Mouse (Mus musculus) CH12.LX (cell line): ENCODE results near the gene Scand1. TPM values are rescaled to one million over a fixed set of nuclear protein-coding genes. Genes with fewer than 3 reads are reported as not detected.

Experiments used
- DNase-seq: peaks from one replicate; pipeline ENCODE4 v3.0.0-alpha.2; 2013; ENCODE audit errors: extremely low read depth
- H3K27ac ChIP-seq: 2 replicates; pipeline ENCODE4 v1.5.1; 2012; ENCODE audit warnings: low read depth, mild to moderate bottlenecking, control low read depth, moderate library complexity; ENCODE audit not compliant: insufficient read depth
- H3K27me3 ChIP-seq: replicated peaks from 2 replicates; pipeline ENCODE3; 2012; ENCODE audit warnings: inconsistent platforms
- H3K36me3 ChIP-seq, 2 experiments: replicated peaks in 1 of 2; 2 replicates each; pipeline versions ENCODE3 to v1.6.1; 2012; ENCODE audit warnings: inconsistent platforms in 1 of 2, low read length in 1 of 2, mild to moderate bottlenecking in 1 of 2, mixed read lengths in 1 of 2, moderate library complexity in 1 of 2; ENCODE audit not compliant: control insufficient read depth in 1 of 2, insufficient read depth in 1 of 2
- H3K4me1 ChIP-seq, 2 experiments: 2 replicates each; pipeline ENCODE4 v1.6.1; 2012; ENCODE audit warnings: inconsistent platforms in 1 of 2, moderate library complexity in 1 of 2; ENCODE audit not compliant: insufficient read depth in 2 of 2, control insufficient read depth in 1 of 2
- H3K4me2 ChIP-seq: 2 replicates; pipeline ENCODE4 v1.6.1; 2012; ENCODE audit warnings: low read depth, mild to moderate bottlenecking, control low read depth; ENCODE audit not compliant: poor library complexity, insufficient read depth, severe bottlenecking
- H3K4me3 ChIP-seq, 3 experiments: fragments of 150-350 bp in 1 of 3; sonication (generic) in 1 of 3; replicated peaks in 1 of 3; 2 replicates each; pipeline versions ENCODE3 to v1.5.1; 2011 to 2012; ENCODE audit warnings: low read depth in 2 of 3, low read length in 2 of 3, mild to moderate bottlenecking in 2 of 3, moderate library complexity in 2 of 3, control low read depth in 1 of 3, improper control_type of control experiment in 1 of 3, inconsistent platforms in 1 of 3, mixed read lengths in 1 of 3; ENCODE audit not compliant: poor library complexity in 1 of 3
- H3K79me2 ChIP-seq: replicated peaks from 2 replicates; pipeline ENCODE4 v1.6.1; 2012; ENCODE audit warnings: mild to moderate bottlenecking, moderate library complexity; ENCODE audit not compliant: control insufficient read depth, poor library complexity, insufficient read depth, severe bottlenecking; ENCODE audit errors: extremely low read depth
- H3K9ac ChIP-seq: 2 replicates; pipeline ENCODE4 v1.6.1; 2012; ENCODE audit warnings: low read depth, mild to moderate bottlenecking, control low read depth, moderate library complexity; ENCODE audit not compliant: insufficient read depth
- H3K9me3 ChIP-seq: replicated peaks from 2 replicates; pipeline ENCODE3; 2012; ENCODE audit warnings: low read length, inconsistent platforms, mixed read lengths
- BHLHE40 ChIP-seq: IDR thresholded peaks from 2 replicates; pipeline ENCODE4 v1.6.1; 2011; ENCODE audit warnings: mild to moderate bottlenecking, low read depth, low read length, improper control_type of control experiment
- CTCF ChIP-seq, 2 experiments: IDR thresholded peaks in 1 of 2; conservative IDR thresholded peaks in 1 of 2; 2 replicates each; pipeline ENCODE4 v1.5.1; 2011 to 2012; ENCODE audit warnings: low read depth in 2 of 2, low read length in 2 of 2, improper control_type of control experiment in 1 of 2, inconsistent platforms in 1 of 2, mild to moderate bottlenecking in 1 of 2, moderate library complexity in 1 of 2
- E2F4 ChIP-seq: IDR thresholded peaks from 2 replicates; pipeline ENCODE4 v1.6.1; 2011; ENCODE audit warnings: low read depth, low read length, improper control_type of control experiment; ENCODE audit not compliant: insufficient replicate concordance
- ELF1 ChIP-seq: IDR thresholded peaks from 2 replicates; pipeline ENCODE4 v1.6.1; 2014; ENCODE audit warnings: low read depth, mild to moderate bottlenecking, inconsistent platforms, low read length, improper control_type of control experiment
- EP300 ChIP-seq: IDR thresholded peaks from 2 replicates; pipeline ENCODE4 v1.6.1; 2011; ENCODE audit warnings: low read length, improper control_type of control experiment
- JUN ChIP-seq: IDR thresholded peaks from 2 replicates; pipeline ENCODE4 v1.6.1; 2011; ENCODE audit warnings: low read depth, mild to moderate bottlenecking, low read length, improper control_type of control experiment, moderate library complexity; ENCODE audit not compliant: insufficient read depth
- JUND ChIP-seq: conservative IDR thresholded peaks from 2 replicates; pipeline ENCODE4 v1.6.1; 2011; ENCODE audit warnings: low read depth, low read length, improper control_type of control experiment
- MAX ChIP-seq: IDR thresholded peaks from 2 replicates; pipeline ENCODE4 v1.6.1; 2011; ENCODE audit warnings: low read length, improper control_type of control experiment
- MAZ ChIP-seq: IDR thresholded peaks from 2 replicates; pipeline ENCODE4 v1.6.1; 2012; ENCODE audit warnings: low read depth, mild to moderate bottlenecking, inconsistent platforms, low read length, improper control_type of control experiment, moderate library complexity
- MXI1 ChIP-seq: IDR thresholded peaks from 2 replicates; pipeline ENCODE4 v1.6.1; 2011; ENCODE audit warnings: mild to moderate bottlenecking, low read depth, low read length, improper control_type of control experiment
- NRF1 ChIP-seq: IDR thresholded peaks from 2 replicates; pipeline ENCODE4 v1.6.1; 2014; ENCODE audit warnings: low read depth, mild to moderate bottlenecking, inconsistent platforms, low read length, improper control_type of control experiment, moderate library complexity
- PAX5 ChIP-seq: IDR thresholded peaks from 2 replicates; pipeline ENCODE4 v1.6.1; 2012; ENCODE audit warnings: low read length, inconsistent platforms, mixed read lengths
- POLR2A ChIP-seq: IDR thresholded peaks from 2 replicates; pipeline ENCODE4 v1.6.1; 2011; ENCODE audit warnings: low read depth, mild to moderate bottlenecking, improper control_type of control experiment, low read length
- RAD21 ChIP-seq: IDR thresholded peaks from 2 replicates; pipeline ENCODE4 v1.6.1; 2011; ENCODE audit warnings: low read depth, mild to moderate bottlenecking, low read length, improper control_type of control experiment, moderate library complexity
- SMC3 ChIP-seq: IDR thresholded peaks from 2 replicates; pipeline ENCODE4 v1.6.1; 2011; ENCODE audit warnings: low read depth, low read length, improper control_type of control experiment
- UBTF ChIP-seq: IDR thresholded peaks from 2 replicates; pipeline ENCODE4 v1.6.1; 2012; ENCODE audit warnings: low read depth, mild to moderate bottlenecking, inconsistent platforms, low read length, improper control_type of control experiment, moderate library complexity
- USF1 ChIP-seq: IDR thresholded peaks from 2 replicates; pipeline ENCODE4 v1.6.1; 2014; ENCODE audit warnings: low read depth, mild to moderate bottlenecking, inconsistent platforms, low read length, improper control_type of control experiment
- ZKSCAN1 ChIP-seq: IDR thresholded peaks from 2 replicates; pipeline ENCODE4 v1.6.1; 2012; ENCODE audit warnings: low read depth, inconsistent platforms, low read length, improper control_type of control experiment, borderline replicate concordance
- ZMIZ1 ChIP-seq: IDR thresholded peaks from 2 replicates; pipeline ENCODE4 v1.6.1; 2012; ENCODE audit warnings: low read depth, mild to moderate bottlenecking, inconsistent platforms, low read length, improper control_type of control experiment
- ZNF384 ChIP-seq: IDR thresholded peaks from 2 replicates; pipeline ENCODE4 v1.6.1; 2012; ENCODE audit warnings: low read depth, low read length, improper control_type of control experiment, inconsistent platforms
- dilution Hi-C: fragments of 300-500 bp; cut with MboI; formaldehyde crosslinking; loops from 2 replicates; pipeline ENCODE4 v1.14.3; 2020; ENCODE audit warnings: low sequenced_read_pairs; ENCODE audit not compliant: extremely low pct_unique_long_range_greater_than_20kb, extremely low pct_ligation_motif_present
- in situ Hi-C: fragments of 300-500 bp; cut with MboI; formaldehyde crosslinking; loops from 3 replicates; pipeline ENCODE4 v1.14.3; 2019; ENCODE audit warnings: low sequenced_read_pairs, low pct_ligation_motif_present, low pct_unique_long_range_greater_than_20kb, mixed read lengths
- polyA plus RNA-seq: library from polyadenylated mRNA; unstranded; fragments of >175 nt; gene quantifications from 2 replicates; pipeline ENCODE4 v1.2.1, GENCODE M21; 2012; ENCODE audit warnings: low read depth; ENCODE audit not compliant: insufficient read length
- total RNA-seq, 2 experiments: library from RNA; depleted of rRNA; stranded (reverse); fragments of 300-350 nt in 1 of 2; fragments of >200 nt in 1 of 2; gene quantifications; 2 replicates each; pipeline ENCODE4 v1.2.3; 2012 to 2014

The Scand1 gene
- total and polyA plus RNA-seq, 3 experiments, result 48.5 to 86.6 (median 72.6) TPM

DNA sequence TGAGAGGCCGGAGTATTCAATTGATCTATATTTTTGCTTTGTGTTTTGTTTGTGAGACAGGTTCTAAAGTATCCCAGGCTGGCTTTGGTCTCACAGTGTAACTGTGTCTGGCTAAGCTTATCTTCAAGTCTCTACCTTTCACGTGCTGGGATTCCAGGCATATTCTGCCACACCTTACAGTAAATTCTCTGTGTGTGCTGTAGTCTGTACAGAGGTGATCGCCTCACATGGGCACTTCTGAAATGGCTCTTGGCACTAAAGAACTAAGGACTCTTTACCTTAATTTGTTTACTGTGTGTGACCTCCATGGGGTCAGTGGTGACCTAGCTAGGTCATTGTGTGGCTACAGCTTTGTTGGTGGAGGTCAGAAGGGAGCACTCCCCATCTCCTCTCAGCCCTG is 16.3 kb downstream of the Scand1 start:
- Histone ChIP-seq H3K4me1 (peaks cover 4 to 55% of the 10 kb centered on the region in 2 experiments; a peak in 3 of 4 replicates), H3K36me3 (peaks cover 52 to 78% of the 10 kb centered on the region in 2 experiments)
- dilution Hi-C loops, result no loop called here
- TF ChIP-seq PAX5, result no peak
- TF ChIP-seq EP300, result no peak
- TF ChIP-seq BHLHE40, result no peak
- no peak for TF ChIP-seq USF1
- no peak for TF ChIP-seq SMC3
- TF ChIP-seq, all 38 proteins: peak for 0
- Histone ChIP-seq H3K27me3 (no peaks in the 10 kb centered on the region), H3K9ac (no peak overlapping the region), H3K4me2 (no peak overlapping the region), H3K79me2 (no peaks in the 10 kb centered on the region), H3K27ac (no peak overlapping the region), H3K4me3 (no peak overlapping the region), H3K9me3 (no peaks in the 10 kb centered on the region)
- in situ Hi-C loops, result loop anchor here (25.0 kb wide), 1 partner anchor 309 kb away; no protein-coding TSS in a partner anchor
- no peak for DNase-seq

DNA sequence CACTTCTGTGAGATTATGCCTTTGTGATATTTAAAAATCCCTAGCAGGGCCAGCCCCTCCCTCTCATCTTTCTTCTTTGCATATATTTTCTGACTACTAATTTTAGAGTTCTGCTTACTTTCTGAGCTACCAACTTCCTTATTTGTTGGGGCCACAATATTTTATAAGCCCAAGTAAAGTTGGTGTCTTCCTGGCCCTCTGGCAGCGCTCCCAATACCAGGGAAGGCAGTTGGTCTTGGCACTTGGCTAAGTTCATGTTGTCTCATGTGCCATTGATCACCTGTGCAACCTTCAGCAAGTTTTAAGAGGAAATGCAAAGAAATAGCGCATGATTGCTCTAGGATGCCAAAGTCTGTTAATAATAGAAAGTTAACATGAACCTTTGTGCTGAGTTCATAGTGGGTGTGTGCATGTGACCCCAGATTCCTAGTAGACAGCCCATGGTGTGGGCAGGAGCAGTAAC is 16.9 kb downstream of the Scand1 start:
- dilution Hi-C loops (no loop called here), in situ Hi-C loops (loop anchor here (25.0 kb wide), 1 partner anchor 308 kb away; no protein-coding TSS in a partner anchor)
- H3K9ac ChIP-seq, result no peak overlapping the region
- H3K36me3 ChIP-seq, result peaks cover 48 to 78% of the 10 kb centered on the region in 2 experiments
- H3K27me3 ChIP-seq, result no peaks in the 10 kb centered on the region
- peak; percentile 52 for DNase-seq
- no peaks in the 10 kb centered on the region for H3K9me3 ChIP-seq
- no peak overlapping the region for H3K4me2 ChIP-seq
- H3K79me2 ChIP-seq, result no peaks in the 10 kb centered on the region
- H3K4me1 ChIP-seq, result peaks cover 4 to 55% of the 10 kb centered on the region in 2 experiments; a peak in 3 of 4 replicates
- TF ChIP-seq CTCF (conservative IDR thresholded peaks at IDR 0.05 in 1 of 2, IDR thresholded peaks at IDR 0.05 in 1 of 2; ENCODE audit: low read depth in 2 of 2, low read length in 2 of 2), result no peak
- no peak for TF ChIP-seq ZMIZ1
- no peak for TF ChIP-seq UBTF
- no peak for TF ChIP-seq NRF1
- no peak for TF ChIP-seq JUN
- TF ChIP-seq ELF1, result no peak
- TF ChIP-seq ZKSCAN1, result no peak
- no peak for TF ChIP-seq MAX
- TF ChIP-seq MXI1, result no peak
- TF ChIP-seq ZNF384, result no peak
- TF ChIP-seq RAD21, result no peak
- TF ChIP-seq POLR2A, result no peak
- no peak for TF ChIP-seq JUND
- TF ChIP-seq MAZ, result no peak
- TF ChIP-seq E2F4, result no peak
- no peak overlapping the region for H3K4me3 ChIP-seq
- H3K27ac ChIP-seq, result no peak overlapping the region
